Mouse (Mus musculus): ENCODE results near the gene Gpr179.
A peak's percentile ranks its signal among the peaks of the same experiment; 100 is the strongest.
"Not testable (repeated sequence)": the region's sequence is repeated elsewhere in the genome, so short reads cannot be mapped to it uniquely, and the experiment has no call there.

Gpr179 gene

DNA sequence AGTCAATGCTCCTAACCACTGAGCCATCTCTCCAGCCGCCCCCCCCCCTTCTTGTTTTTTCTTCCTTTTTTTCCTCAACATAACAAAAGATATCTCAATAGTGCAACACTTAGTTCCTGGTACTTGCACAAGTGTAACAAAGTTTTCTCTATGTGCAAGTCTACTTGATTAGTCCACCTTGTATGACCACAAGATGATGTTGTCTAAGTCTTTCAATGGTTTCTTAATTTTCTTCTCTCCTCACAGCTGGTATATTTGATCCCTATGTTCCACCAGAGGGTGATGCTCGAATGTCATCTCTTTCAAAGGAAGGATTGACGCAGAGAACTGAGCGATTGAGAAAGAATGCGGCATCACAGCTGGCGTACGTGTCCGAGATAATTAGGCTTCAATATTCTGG, 30.7 kb downstream of the Gpr179 start:
- DNase-seq (ENCODE audit: low spot score in 2 of 2), result no peak

DNA sequence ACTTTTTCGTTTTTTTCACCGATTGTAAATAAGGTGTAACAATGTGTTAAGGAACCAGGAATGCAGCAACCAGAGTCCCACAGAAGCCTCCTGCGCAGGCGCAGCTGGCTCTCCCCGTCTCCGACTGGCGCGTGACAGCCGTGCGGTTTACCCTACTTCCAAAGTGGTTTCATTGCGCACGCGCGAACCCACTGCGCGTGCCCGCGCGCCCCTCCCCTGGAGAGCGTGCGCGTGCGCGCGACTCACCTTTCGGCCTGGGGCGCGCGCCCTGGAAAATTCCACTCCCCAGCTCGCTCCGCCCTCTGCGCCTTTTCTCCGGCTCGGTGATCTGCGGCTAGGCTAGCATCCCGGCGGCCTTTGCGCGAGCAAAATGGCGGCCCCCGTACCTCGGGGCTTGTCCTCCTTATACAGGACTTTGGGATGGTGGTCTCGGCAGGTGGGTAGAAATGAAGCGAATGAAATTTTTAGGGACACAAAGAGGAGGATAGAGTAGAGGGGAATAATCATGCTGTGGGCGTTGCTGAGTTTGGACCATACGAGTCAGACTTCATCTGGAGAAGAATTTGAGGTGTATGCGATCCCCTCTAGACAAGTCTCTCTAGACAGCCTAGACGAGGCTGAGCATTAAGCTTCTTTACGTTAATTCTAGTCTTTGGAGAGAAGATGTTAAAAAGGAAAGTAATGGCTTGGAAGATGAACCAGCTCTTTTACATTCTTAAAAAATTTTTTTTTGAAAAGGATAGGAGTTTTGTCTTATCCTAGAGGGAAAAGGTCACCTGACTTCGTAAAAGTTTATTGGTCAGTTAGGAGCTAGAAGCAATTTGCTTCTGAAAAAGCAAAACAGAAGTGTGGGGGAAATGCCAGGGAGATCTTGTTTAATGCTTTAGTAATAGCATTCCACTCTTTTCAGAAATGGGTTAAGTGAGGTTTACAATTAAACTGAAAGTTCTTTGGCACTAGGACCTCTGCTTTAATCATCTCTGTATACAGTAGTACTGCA, 36.1 kb downstream of the Gpr179 start, which contains the start of gene Mrpl45:
Mrpl45 (plus strand) TSS at position 213 of the 1,000 bp plus-strand sequence.
- DNase-seq (ENCODE audit: low spot score in 2 of 2), result peak; percentile 98 to 99

DNA sequence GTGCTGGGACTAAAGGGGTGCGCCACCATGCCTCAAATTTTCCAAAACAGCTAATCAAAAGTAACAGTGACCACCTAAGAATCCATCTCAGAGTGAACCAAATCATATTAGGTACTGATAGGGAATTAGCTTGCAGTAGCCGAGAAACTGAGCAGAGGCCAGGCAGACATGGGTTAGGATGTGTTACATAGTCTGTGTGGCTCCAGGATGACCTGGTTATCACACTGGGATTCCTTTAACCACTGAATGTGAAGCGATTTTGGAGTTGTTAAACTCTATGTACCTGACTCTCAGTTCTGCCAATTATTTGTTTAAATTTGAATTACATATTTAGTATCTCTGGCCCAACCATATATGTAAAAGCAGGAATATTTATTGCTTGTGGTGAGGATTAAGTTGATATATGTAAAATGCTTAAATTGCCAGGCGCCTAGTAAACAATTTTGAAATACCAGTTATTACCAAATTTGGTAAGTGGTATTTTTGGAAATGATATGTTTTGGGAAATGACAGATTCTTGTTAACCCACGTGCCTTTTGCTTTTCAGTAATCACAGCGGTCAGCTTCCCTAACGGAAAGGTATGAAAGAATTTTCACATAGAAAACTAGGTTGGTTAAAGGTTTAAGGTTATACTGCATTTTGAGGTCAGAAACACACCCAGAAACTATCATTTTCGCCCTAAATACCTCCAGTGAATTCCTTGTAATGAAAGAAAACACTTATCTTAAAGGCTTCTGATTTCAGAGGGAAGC, 37.0 kb downstream of the Gpr179 start:
- DNase-seq (ENCODE audit: low spot score in 2 of 2), result no peak

DNA sequence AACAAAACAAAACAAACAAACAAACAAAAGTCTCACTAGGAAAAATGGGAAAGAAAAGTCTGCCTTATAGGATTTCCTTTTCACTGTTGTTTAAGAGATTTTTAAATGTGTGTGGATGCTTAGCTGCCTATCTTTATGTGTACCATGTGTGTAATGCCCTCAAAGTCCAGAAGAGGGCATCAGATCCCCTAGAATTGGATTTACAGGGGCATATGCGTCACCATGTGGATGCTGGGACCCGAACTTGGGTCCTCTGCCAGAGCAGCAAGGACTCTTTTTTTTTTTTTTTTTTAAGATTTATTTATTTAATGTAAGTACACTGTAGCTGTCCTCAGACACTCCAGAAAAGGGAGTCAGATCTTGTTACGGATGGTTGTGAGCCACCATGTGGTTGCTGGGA, 37.8 kb downstream of the Gpr179 start:
- DNase-seq (ENCODE audit: low spot score in 2 of 2), result no peak

DNA sequence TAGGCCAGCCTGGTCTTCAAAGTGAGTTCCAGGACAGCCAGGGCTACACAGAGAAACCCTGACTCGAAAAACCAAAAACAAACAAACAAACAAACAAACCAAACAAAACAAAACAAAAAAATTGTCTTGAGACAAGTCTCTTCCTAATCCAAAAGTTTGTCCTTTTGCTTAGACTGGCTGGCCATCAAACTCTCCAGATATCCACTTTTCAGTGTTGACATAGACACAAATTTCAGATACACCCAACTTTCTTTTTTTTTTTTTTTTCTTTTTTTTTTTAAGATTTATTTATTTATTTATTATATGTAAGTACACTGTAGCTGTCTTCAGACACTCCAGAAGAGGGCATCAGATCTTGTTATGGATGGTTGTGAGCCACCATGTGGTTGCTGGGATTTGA, 39.0 kb downstream of the Gpr179 start:
- not testable (repeated sequence) for DNase-seq (ENCODE audit: low spot score in 2 of 2)

DNA sequence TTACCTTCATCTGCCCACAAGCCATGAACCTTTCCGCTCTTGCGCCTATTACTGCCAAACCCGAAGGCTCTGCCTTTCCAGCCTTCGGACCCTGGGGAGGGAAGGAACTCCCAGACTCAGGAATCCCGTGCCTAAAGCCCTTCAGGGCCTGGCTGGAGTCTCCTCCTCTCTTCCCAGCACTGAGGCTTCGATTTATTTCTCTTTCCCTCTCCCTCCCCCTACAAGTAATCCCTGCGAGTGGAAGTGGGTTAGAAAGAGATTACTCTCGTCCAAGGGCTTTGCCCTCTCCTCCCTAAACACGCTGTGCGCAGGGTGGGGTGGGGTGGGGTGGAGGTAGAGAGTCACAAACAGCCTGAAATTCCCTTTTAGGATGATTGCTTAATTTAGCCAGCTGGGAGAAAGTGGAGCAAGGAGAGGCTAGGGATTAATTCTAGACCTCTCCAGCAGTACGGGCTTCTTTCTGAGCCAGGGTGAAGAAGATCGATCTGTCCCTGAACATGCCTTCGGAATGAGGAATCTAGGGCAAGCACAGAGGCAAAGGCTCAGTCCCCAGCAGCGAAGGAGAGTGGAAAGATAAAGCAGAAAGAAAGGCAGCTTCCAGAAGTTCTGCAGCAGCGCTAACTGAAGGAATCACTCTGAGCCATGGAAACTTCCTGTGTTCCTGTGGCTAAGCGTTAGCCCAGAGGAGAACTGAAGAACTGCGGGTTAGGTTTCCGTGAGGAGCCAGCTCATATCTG, 40.8 kb downstream of the Gpr179 start:
- no peak for DNase-seq (ENCODE audit: low spot score in 2 of 2)

DNA sequence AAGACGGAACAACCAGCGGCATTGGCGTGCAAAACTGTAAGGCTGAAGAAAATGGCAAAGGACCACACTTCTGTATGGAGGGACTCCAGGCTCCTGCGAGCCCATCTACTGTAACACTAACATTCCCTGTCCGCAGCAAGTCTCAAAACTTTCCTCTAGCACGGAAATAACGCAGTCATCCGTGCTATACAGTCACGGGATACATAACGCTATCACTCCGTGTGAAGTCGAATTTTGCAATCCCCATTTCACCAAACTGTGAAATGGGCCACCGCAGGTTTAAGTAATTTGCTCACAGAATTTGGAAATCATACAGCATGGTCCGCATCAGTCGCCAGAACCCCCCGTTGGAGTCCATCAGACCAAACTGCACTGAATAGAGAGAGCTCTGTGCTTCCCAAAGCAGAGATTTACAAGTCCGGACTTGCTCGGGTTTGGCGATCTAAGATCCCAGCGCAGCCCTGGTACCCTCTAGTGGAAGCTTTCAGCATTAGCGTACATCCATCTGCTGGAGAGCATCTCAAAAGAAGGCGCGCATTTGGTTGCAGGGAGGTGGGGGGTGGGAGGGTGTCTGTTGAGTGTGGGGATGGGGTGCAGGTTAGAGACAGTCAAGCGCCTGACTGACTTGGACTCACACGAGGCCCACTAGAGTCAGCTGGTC, 41.8 kb downstream of the Gpr179 start:
- peak; percentile 82 to 87 for DNase-seq (ENCODE audit: low spot score in 2 of 2)

DNA sequence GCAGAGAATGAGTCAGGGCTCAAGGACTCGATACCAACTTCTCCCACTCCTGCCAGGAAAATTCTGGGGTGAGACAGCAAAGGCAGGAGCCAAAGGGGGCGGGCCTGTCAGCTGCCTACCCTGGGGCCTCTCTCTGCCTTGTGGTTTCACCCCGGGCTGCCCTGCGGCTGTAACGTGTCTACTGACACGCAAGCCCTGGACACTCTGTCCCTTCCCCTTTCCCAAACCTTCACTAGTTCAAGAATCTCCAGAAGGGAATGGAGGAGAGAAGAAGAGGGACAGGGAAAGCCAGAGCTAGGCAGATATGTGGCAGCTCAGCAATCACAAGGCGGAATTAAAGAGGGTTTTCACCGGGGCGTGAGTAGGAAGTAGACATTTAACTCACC, 42.4 kb downstream of the Gpr179 start:
- peak in 1 of 2 experiments; percentile 66 for DNase-seq (ENCODE audit: low spot score in 2 of 2)

DNA sequence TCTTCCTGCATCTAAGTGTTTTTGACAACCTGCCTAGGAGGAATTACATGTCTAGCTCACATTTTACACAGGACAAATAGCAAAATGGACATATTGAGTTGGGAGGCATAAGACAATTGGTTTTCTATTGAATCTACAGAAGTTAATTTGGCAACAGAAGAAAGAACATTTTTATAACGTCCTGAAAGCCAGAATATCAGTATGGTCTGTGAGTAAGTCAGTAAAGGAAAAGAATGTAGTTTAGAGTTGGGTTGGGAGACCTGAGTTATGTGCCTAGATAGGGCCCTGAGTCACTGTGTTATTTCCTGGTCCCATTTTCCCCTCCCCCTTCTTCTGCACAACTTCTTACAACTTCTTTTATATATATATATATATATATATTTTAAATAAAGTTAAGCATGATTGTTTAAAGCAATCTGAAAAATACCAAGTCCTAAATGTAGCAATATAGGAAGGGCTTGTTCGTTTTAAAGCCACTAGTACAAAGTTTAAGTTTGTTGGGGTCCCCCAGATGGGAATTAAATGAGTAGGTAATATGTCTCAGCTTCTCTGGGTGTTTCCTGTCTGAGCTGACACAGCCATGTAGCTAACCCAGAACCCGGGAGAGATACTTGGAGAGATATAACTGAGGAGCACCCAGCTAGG, 42.9 kb downstream of the Gpr179 start:
- no peak for DNase-seq (ENCODE audit: low spot score in 2 of 2)

DNA sequence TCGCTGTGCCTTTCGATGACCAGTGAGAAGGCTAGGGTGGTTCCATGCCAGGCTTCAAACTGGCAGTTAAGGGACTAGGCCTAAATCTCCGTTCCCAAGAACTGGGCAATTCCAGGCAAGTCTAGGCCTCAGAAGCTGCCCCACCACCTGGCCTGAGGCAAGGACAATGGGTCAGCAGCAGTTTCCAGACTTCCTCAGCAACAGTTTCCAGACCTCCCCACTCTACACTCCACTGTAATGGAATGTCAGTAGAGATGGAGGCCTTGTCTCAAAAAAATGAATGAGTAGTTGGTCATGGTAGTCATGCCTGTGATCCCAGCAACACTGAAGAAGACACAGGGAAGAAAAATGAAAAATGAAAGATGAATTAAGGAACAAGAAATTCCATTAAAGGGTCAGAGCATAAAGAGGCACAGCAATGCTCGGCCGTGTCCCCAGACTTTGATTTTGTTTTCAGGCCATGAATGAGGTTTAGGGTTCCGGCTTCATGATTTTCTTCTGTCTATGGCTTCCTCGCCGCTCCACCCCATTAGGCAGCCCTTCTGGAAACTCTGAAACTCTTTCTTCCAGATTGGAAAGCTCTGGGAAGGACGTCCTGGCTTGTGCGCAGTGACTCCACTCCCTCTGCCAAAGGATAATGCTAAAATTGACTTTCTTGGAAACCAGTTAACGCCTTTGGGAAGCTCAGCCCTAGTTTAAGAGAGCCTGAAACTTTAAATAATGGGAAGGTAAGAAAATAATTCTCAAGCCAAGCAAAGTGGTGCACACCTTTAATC, 44.4 kb downstream of the Gpr179 start:
- DNase-seq (ENCODE audit: low spot score in 2 of 2), result no peak

DNA sequence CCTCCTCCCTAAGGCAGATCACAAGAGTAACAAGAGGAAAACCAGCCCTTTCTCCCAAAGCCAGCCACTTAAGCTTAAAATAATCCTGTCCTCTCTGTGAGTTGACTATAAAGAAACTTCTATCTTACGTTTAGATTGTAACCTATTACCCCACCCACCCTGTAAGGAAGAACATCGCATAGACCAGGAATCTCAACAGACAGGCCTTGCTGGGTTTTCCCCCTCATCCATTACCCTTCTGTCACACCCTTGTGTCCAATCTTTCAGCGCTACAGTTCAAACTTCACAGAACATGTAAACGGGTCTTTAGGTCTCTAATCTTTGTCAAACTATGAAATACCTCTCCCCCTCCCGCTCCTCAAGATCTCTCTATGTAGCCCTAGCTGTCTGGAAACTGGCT, 47.2 kb downstream of the Gpr179 start:
- no peak for DNase-seq (ENCODE audit: low spot score in 2 of 2)

DNA sequence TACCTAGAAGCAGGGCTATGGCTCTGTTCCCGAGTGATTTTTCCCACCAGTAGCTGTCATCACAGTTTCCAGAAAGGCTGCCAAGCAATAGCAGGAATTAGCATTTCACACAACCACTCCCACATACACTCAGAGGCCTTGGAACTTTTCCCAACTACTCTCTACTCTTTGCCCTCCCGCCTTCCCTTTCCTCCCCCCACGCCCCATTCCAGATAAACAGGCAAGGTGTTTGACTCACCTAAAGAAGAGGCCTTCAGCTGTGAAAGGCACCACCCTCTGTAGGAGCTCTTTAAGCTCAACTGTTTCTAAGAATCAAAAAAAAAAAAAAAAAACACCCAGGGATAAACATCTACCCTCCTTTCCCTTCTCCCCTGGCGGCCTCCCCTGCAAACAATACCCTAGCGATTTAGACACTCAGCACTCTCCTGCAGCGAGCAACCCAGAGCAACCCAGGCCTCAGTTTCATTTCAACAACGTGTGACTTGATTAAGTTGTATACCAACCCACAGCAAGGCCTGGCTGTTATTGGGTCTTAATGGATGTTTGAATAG, 49.6 kb downstream of the Gpr179 start:
- peak; percentile 45 to 60 for DNase-seq (ENCODE audit: low spot score in 2 of 2)

DNA sequence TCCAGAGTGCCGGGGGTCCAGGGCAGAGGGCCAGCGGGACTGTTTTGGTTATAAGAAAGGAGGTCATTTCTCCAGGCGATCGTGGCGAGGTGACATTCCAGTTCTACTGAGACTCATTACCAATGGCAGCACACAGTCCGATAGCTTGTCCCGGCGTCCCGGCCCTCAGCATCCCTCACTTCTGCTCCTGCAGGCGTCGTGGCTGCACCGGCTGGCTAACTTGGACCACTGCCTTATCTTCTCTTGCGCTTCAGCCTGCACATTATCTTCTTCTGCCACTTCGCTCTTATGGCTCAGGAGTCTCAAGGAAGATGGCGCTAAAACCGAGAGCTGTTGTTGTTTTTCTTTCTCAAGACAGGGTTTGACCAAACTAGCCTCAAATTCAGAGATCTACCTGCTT, 50.5 kb downstream of the Gpr179 start:
- no peak for DNase-seq (ENCODE audit: low spot score in 2 of 2)

DNA sequence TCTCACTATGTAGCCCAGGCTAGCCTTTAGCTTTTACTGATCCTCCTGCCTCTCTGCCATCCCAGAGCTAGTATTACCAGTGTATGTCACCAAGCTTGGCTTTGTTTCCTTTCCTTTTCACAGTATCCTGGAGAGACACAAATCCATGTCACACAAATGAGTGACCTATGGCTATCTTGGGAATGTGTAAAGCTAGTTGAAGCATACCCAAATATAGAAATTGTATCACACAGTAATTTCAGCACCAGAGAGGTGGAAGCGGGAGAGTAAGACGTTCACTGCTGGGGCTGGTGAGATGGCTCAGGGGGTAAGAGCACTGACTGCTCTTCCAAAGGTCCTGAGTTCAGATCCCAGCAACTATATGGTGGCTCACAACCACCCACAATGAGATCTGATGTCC, 51.9 kb downstream of the Gpr179 start:
- no peak for DNase-seq (ENCODE audit: low spot score in 2 of 2)

DNA sequence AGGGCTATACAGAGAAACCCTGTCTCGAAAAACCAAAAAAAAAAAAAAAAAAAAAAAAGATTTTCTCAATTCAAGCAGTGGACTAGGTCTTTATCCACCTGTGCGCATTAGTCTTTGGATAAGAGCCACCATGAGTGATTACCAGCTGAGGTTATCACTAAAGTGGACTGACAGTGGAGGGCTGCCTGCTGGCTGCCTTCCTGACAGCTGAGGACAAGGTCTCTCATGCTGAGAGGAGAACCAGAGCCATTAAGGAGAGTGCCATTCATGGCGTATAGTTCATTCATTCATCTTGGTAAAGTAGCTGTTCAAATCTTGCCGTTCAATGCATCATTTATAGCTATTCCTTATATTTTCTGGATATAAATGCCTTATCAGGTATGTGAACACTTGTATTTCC, 55.3 kb downstream of the Gpr179 start:
- DNase-seq (ENCODE audit: low spot score in 2 of 2), result no peak

DNA sequence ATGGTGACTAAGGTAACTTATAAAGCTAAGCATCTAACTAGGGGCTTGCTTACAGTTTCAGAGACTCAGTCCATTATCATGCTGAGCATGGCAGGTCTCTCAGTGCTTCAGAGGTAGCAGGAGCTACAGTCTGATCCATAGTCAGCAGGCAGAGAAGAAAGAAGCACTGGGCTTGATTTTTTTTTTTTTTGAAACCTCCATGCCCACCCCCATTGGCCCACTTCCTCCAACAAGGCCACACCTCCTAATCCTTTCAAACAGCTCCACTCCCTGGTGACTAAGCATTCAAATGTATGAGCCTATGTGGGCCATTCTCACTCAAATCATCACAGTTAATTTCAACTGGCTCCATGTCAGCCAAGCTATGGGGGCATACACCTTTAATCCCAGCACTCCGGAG, 59.1 kb downstream of the Gpr179 start:
- no peak for DNase-seq (ENCODE audit: low spot score in 2 of 2)

DNA sequence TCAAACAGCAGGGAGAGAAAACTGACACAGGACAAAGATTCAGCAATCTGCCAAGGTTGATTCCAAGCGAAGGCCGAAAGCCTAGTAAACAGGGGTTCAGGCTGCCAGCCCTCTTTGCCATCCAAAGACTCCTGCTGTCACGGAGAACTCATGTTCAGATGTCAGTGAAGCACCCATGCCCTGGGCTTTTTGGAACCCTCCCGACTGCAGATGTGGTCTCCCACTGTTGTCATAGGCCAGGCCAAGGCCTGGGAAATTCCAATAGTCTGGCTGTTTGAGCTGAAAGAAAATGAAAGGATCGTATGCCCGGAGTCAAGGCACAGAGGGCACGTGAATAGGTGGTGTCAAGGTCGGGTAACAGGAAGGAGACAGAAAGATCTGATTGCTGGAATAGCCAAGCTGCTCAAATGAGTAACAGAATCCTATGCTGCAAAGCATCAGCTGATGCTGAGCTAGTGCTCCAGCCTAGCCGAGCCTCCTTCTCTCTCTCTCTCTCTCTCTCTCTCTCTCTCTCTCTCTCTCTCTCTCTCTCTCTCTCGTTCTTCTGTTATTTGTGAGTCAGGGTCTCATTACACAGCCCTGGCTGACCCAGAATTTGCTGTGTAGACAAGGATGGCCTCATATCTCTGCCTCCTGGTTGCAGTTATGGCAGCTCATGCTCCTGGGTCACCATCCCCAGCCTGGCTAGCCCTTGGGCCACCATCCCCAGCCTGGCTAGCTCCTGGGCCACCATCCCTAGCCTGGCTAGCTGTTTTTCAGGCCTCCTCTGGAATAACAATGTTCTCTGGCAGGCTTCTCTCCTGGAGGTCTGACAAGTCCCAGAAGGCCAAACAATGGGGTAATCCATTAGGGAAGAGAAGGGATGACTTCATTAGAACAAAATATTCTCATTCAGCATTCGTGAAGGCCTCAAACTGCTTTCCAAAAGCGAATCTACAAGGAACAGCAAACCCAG, 62.3 kb downstream of the Gpr179 start:
- DNase-seq (ENCODE audit: low spot score in 2 of 2), result peak; percentile 63 to 72

DNA sequence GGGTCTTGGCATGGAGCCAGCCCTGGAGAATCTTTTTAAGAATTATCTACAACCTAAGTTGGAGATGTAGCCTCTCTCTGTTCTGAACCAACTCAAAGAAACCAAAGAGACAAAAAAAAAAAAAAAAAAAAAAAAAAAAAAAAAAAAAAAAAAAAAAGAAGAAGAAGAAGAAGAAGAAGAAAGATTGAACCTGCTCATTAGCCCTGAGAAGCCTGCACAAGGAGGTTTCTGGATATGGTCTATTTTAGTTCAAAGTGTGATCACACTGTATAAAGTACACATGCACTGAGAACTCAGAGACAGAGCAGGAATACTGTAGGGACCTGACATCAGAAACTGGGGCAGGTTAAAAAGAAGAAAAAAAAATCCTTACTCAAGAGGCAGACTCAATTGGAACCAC, 64.2 kb downstream of the Gpr179 start:
- no peak for DNase-seq (ENCODE audit: low spot score in 2 of 2)

DNA sequence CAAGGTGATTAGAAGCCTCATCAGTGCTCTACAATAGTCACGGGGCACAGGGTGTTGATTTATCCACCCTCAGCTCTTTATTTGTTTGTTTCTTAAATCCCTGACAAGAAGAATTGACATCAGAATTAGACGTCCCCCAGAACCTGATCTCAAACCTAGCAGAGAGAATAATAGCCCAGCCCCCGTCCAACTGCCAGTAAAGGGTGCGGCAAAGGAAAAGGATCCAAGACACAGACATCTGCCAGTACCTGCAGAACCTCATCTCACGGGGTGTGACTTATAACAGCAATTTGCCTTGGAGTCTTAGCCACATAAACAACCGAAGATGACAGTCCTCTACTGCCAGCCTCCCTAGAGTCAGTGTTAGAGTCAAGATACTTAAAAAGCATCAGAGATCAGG, 64.9 kb downstream of the Gpr179 start:
- DNase-seq (ENCODE audit: low spot score in 2 of 2), result no peak

Data from right cerebral cortex, postnatal 10 days (tissue).